Mouse (Mus musculus) layer of hippocampus, adult 2 months (tissue): ENCODE results near the gene Itpa. TPM values are rescaled to one million over a fixed set of nuclear protein-coding genes. Genes with fewer than 3 reads are reported as not detected.

Experiments
- DNase-seq, 2 experiments: peaks; one replicate each; pipeline ENCODE4 v3.0.0; 2022; ENCODE audit warnings: low spot score in 2 of 2
- H3K27ac ChIP-seq: fragments of 200-600 bp; 2 replicates; pipeline ENCODE4 v1.8.1; 2022
- H3K4me3 ChIP-seq: fragments of 200-600 bp; 2 replicates; pipeline ENCODE4 v1.8.1; 2022; ENCODE audit warnings: mild to moderate bottlenecking
- CTCF ChIP-seq: fragments of 200-600 bp; conservative IDR thresholded peaks from 2 replicates; pipeline ENCODE4 v1.8.1; 2022; ENCODE audit warnings: antibody characterized with exemption, mild to moderate bottlenecking, moderate library complexity
- total RNA-seq, 2 experiments: library from RNA; stranded (reverse); gene quantifications; 2 replicates each; pipeline ENCODE4 v1.2.3; 2021

Gene Itpa
- total RNA-seq, 2 experiments from 2014 or later, result 36.0 to 36.8 TPM

DNA sequence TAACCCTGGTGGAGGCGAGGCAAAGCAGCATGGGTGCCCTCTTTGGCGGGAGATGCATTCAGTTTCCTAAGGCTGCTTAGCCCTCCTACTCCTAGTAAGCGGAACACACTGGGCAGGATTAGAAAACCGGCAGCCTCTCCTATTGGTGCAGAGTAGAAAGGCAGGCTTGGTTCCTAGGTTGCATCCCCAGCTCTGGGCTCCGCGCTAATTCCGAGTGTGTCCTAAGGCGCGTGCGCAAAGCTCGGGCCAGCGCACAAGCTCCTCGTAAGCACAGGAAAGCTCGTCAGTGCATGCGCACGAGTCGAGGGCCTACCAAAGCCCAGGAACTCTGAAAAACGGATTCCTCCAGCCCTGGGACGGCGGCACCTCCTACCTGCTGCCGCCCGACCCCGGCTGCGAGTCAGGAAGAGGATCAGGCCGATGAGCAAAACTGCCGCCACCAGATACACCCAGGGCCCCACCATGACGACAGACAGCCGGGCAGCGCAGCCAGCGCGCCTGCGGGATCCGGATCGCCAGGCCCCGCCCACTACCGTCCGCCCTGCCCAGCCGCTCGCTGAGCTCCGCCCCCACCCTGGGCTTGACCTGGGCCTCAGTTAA, 3.2 kb upstream of the Itpa start, which contains the start of gene Ddrgk1:
TSS of gene Ddrgk1 (minus strand) at position 558 of the 600 bp plus-strand sequence.
- peak; percentile 67 for TF ChIP-seq CTCF
- DNase-seq, result peak; percentile 92 to 95
- Histone ChIP-seq H3K4me3 (peak within 1 kb of the TSS; percentile 66), H3K27ac (peak within 1 kb of the TSS; percentile 99)

DNA sequence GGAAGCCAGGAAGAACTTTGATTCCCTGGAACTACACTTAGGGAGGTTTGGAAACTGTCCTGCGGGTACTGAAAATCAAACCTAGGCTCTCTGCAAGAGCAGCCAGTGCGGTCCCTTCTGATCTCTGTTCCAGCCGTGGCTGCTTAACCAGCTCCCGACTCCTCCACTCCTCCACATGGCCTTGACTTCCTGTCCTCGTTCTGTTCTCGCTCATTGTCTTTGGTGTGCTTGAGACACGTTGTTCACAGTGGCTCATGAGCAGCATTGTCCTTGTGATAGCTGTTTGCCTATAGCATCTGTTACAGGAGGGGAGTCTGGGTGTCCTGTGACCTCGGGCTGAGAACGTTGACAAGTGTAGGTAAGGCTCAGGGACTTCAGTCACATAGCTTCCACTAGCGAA, 9.8 kb downstream of the Itpa start:
- H3K27ac ChIP-seq, result no peak overlapping the region
- TF ChIP-seq CTCF, result no peak
- no peak overlapping the region for H3K4me3 ChIP-seq
- no peak for DNase-seq

- H3K27ac ChIP-seq, result peak overlapping the region; percentile 23; the same call in 1 of the 2 replicates
- no peak for TF ChIP-seq CTCF
- no peak overlapping the region for H3K4me3 ChIP-seq
- DNase-seq, result peak; percentile 55 to 77
These were observed 11.7 kb downstream of the Itpa start for GRCm38 (mm10) chr2:130679154-130679553.

DNA sequence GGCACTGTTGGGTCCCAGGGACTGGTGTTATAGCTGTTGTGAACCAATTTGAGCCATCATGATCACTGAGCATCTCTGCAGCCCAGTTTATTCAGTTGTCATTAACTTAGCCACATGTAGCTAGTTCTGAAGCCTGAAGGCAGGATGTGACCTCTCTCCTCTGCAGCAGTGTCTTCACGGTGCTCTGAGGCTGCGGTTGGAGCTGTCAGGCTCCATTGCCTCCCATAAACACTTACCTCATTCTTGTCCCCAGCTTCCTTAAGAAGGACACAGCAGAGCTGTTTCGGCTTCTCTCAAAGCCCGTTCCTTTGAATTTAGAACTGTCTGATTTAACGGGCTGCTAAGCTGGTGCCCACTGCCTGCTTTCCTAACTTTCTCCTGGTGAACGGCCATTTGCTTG, 12.5 kb downstream of the Itpa start:
- no peak overlapping the region for H3K27ac ChIP-seq
- no peak for TF ChIP-seq CTCF
- no peak overlapping the region for H3K4me3 ChIP-seq
- no peak for DNase-seq

GRCm38 (mm10) chr2:130681531-130681930, 14.1 kb downstream of the Itpa start:
- TF ChIP-seq CTCF, result no peak
- no peak overlapping the region for H3K4me3 ChIP-seq
- DNase-seq, result no peak
- H3K27ac ChIP-seq, result no peak overlapping the region

DNA sequence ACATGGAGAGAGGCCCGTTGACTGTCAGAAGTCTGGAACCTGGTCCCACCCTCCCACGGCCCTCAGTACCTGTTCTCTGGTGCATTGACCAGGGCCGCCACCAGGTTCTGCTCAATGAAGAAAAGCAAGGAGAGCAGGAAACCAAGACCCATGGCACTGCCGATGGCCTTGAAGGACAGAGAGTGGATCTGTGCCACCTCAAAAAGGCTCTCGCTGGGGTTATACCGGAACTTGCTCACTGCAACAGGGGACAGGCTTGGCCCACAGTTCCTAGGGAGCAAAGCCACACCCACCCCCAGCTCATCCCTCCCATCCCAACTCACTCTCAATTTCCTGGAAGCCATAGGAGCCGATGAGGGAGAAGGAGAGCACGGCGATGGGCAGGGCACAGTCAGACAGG, 18.0 kb downstream of the Itpa start:
- no peak for DNase-seq
- Histone ChIP-seq H3K4me3 (no peak overlapping the region), H3K27ac (no peak overlapping the region)
- no peak for TF ChIP-seq CTCF

GRCm38 (mm10) chr2:130689011-130689410, 21.6 kb downstream of the Itpa start:
- TF ChIP-seq CTCF, result no peak
- no peak for DNase-seq
- Histone ChIP-seq H3K4me3 (no peak overlapping the region), H3K27ac (no peak overlapping the region)

DNA sequence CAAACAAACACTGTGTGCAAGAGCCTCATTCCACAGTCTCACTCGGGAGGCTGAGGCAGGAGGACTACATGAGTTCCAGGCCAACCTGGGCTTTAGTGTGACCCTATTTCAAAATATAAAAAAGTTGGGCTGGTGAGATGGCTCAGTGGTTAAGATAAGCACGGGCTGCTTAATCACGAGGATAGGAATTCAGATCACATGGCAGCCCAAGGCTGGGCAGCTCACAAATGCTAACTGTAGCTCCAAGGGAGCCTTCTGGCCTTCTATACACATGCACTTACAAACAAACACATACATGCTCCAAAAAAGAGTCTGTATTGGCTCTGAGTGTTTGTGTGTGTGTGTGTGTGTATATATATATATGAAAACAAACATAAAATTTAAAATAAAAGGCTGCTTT, 26.2 kb downstream of the Itpa start:
- DNase-seq, result no peak
- Histone ChIP-seq H3K4me3 (no peak overlapping the region), H3K27ac (no peak overlapping the region)
- TF ChIP-seq CTCF, result no peak

DNA sequence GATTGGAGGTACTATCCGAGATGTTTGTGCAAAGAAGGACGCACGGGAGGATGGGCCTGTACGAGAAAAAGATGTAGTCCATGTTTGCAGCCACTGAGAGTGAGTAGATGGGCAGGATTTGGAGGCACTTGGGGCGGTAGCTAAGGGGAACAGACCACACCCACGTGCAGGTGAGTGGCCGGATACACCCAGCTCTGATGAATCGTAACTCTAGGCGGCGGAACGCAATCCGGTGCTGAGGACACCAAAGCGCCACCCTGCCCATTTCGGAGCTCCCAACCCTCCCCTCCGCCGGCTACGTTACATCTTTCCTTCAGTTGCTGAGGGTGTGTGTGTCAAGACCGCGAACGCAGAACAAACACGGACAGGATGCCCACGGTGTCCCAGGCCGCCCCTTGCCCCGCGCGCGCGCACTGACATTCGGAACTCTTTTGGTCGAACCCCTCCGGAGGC, 29.3 kb downstream of the Itpa start:
- TF ChIP-seq CTCF, result no peak
- H3K27ac ChIP-seq, result no peak overlapping the region
- H3K4me3 ChIP-seq, result peak overlapping the region; percentile 62
- DNase-seq, result no peak

- H3K4me3 ChIP-seq, result peak within 1 kb of the TSS; percentile 62
- no peak for DNase-seq
- no peak within 1 kb of the TSS for H3K27ac ChIP-seq
- no peak for TF ChIP-seq CTCF
These were observed 29.9 kb downstream of the Itpa start, which contains the start of gene Slc4a11 for GRCm38 (mm10) chr2:130697153-130697810. Gene Slc4a11 (minus strand): TSS chr2:130697519.

DNA sequence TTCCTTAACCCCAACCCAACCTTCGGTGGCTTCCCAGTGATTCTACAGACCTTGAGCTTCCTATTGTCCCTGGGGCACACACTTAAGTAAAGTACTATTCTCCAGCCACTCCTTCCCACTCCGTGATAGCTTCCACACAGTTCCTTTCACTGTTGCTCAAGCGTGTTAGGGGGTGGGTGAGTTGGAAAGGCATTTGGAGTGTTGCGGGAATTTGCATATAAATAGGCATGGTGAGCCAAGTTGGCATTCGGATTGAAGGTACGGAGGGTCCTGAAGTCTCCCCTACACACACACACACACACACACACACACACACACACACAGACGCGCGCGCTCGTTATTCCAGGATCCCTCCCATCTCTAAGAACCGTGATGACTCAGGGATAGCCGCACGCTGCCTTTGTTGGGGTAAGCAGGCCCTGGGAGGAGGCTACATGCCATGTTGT, 30.4 kb downstream of the Itpa start:
- no peak for DNase-seq
- H3K4me3 ChIP-seq, result peak overlapping the region; percentile 62
- TF ChIP-seq CTCF, result no peak
- H3K27ac ChIP-seq, result no peak overlapping the region

DNA sequence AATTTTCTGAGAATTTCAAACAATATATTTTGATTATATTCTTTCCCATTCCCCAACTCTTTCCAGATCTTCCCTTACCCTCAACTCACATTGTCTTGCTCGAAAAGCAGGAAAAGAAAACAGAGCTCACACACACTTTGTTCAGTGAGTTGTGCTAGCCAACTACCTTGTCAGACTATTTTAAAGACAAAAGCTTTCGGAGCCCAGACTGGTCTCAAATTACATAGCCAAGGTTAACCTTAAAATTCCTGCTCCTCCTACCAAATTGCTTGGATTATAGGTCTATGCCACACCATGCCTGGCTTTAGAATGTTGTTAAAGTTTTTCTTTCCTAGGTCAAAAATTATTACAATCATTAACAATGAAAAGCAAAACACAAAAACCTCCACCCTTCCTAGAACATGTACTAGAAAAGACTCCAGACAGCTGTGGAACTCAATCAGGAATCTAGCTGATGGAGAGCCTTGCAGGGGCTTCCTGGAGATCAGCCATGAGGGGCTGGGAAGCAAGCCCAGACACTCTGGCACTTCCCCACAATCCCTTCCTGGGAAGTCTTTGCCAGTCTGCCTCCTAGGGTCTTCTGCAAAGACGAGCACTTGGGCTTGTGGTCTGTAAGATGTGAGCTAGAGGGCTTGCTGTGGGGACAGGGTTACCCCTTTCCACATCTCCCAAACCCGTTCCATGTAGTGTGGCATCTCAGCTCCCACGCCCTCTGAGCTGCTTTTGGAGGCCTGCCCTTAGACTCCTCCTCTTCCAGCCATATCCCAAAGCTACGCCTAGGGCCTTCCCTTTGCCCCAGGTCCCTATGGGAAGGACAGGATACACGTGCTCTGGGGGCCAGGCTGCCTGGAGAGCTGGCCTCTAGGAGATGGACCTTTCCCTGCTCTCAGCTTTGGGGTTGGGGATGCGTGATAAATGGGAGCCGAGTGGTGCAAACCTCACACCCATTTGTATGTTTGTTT, 36.9 kb downstream of the Itpa start:
- TF ChIP-seq CTCF, result no peak
- no peak for DNase-seq
- Histone ChIP-seq H3K27ac (no peak overlapping the region), H3K4me3 (no peak overlapping the region)

DNA sequence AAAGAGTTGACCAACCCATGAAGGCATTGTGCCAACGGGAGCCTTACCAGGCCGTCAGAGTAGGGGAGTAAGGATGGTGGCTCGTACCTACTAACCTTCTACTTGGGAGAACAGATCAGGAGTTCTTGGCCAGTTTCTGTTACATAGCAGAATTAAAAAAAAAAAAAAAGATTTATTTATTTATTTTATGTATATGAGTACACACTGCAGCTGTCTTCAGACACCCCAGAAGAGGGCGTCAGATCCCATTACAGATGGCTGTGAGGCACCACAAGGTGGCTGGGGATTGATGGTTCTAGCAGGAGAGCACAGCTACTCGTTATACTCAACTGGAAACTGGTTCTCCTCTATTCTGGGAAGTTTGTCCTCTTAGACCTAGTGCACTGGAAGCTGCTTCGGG, 37.8 kb downstream of the Itpa start:
- H3K27ac ChIP-seq, result no peak overlapping the region
- TF ChIP-seq CTCF, result peak; percentile 45
- H3K4me3 ChIP-seq, result no peak overlapping the region
- no peak for DNase-seq
